Mouse (Mus musculus) forebrain, embryonic 13.5 days (tissue): ENCODE data around the gene Psmc6. TPM values are rescaled to one million over a fixed set of nuclear protein-coding genes. Genes with fewer than 3 reads are reported as not detected.

Source experiments
- ATAC-seq: fragments of 200-750 bp; cut with Nextera tagmentation; 2 replicates; pipeline ENCODE4 v1.8.0; 2017
- H3K27ac ChIP-seq: fragments of 300-500 bp; sonication (generic); 2 replicates; pipeline ENCODE4 v1.5.1; 2015; ENCODE audit warnings: inconsistent platforms, mild to moderate bottlenecking, moderate library complexity
- H3K27me3 ChIP-seq: fragments of 300-500 bp; sonication (generic); 2 replicates; pipeline ENCODE4 v1.6.1; 2015; ENCODE audit warnings: mild to moderate bottlenecking, inconsistent platforms
- H3K36me3 ChIP-seq: fragments of 300-500 bp; sonication (generic); 2 replicates; pipeline ENCODE4 v1.6.1; 2015; ENCODE audit warnings: mild to moderate bottlenecking, inconsistent platforms; ENCODE audit not compliant: poor library complexity, severe bottlenecking
- H3K4me1 ChIP-seq: fragments of 300-500 bp; sonication (generic); 2 replicates; pipeline ENCODE4 v1.6.1; 2015; ENCODE audit warnings: inconsistent platforms
- H3K4me2 ChIP-seq: fragments of 300-500 bp; sonication (generic); 2 replicates; pipeline ENCODE4 v1.6.1; 2015; ENCODE audit warnings: inconsistent platforms, mild to moderate bottlenecking, moderate library complexity
- H3K4me3 ChIP-seq: fragments of 300-500 bp; sonication (generic); 2 replicates; pipeline ENCODE4 v1.5.1; 2015; ENCODE audit warnings: mild to moderate bottlenecking, inconsistent platforms
- H3K9ac ChIP-seq: fragments of 300-500 bp; sonication (generic); 2 replicates; pipeline ENCODE4 v1.6.1; 2015; ENCODE audit warnings: mild to moderate bottlenecking, inconsistent platforms
- H3K9me3 ChIP-seq: fragments of 300-500 bp; sonication (generic); replicated peaks from 2 replicates; pipeline ENCODE4 v1.6.1; 2016; ENCODE audit warnings: inconsistent platforms
- WGBS: fragments of 180-500 bp; shearing (Covaris S2); methylation state at CpG from one replicate; pipeline ENCODE4 v1.1.7; 2015; 5-methylcytosine and 5-hydroxymethylcytosine counted together
- polyA plus RNA-seq: library from polyadenylated mRNA; unstranded; fragments of >200 nt; fragmentation: Nextera tagmentation; extraction: Ambion mirVana; gene quantifications from 2 replicates; pipeline ENCODE4 v1.2.1, GENCODE M21; 2015

Psmc6 gene
- polyA plus RNA-seq, 1 experiment from 2014 or later: 220 TPM

DNA sequence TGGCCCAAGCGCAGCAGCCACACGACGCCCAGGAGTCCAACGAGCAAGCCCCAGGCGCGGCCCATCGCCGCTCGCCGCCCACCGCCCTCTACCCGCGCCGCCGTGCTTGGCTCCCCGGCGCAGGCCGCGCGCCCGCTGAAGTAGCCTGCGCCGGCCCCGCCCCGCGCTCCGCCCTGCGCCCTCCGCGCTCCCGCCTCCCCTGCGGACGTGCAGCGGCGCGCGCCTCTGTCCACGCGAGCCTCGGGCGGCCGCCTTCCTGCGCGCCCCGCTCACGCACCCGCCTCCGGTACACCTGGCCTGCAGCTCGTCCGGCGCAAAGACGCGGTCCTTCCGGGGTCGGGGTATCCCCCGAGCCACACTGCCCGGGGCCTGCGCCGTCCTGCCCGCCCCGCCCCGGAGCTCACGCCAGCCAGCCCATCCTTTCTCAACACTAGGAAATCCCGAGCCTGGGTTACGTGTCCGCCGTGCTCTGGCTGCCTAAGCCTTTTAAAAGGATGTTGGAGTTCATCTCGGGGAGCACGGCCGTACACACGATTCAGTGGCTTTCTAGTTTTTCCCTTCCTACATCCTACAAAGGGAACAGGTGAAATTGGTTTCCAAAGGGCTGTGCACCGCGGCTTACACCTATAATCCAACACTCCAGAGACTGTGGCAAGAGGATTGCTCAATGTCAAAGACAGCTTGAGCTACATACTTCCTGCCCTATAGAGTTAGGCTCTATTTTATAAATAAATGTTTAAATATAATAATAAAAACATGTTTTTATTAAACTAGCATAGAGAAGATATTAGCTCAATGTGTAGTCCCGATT, 11.0 kb upstream of the Psmc6 start, which contains the start of gene Ero1l:
Gene Ero1l (minus strand): TSS at position 346 of the 811 bp plus-strand sequence.
- Histone ChIP-seq H3K36me3 (no peaks in the 10 kb centered on the region), H3K27me3 (0 out of 2 replicates have a peak, but pooled peaks cover 10% of the 10 kb centered on the region), H3K27ac (peak within 1 kb of the TSS; percentile 82), H3K9ac (peak within 1 kb of the TSS; percentile 95), H3K4me1 (peaks cover 21% of the 10 kb centered on the region), H3K4me3 (peak within 1 kb of the TSS; percentile 91), H3K9me3 (no peaks in the 10 kb centered on the region), H3K4me2 (peak within 1 kb of the TSS; percentile 73)
- 2% methylated on average over 54 of the region's 74 CpGs for WGBS
- ATAC-seq: peak; percentile 97

DNA sequence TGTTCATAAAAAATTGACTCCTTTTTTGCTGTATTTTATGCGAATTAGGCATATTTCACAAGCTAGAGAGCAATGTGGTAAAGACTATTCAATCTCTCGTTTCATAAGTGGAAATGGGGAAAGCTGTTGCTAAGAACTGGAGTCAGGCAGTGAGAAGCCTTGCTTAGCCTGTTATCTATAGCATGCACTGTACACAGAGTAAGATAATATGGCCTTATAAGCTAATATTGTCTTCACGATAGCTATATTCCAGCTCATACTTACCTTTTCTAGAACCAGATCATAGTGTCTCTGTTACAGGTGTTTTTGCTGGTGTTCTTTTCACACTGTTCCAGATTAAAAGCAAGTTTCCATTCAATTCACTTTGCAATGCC, 10.4 kb upstream of the Psmc6 start:
- H3K4me3 ChIP-seq: peak overlapping the region; percentile 91; the same call in 1 of the 2 replicates
- no peaks in the 10 kb centered on the region for H3K9me3 ChIP-seq
- WGBS: 70% methylated on average over 3 of the region's 3 CpGs
- ATAC-seq: no peak
- H3K36me3 ChIP-seq: no peaks in the 10 kb centered on the region
- H3K9ac ChIP-seq: no peak overlapping the region
- 0 out of 2 replicates have a peak, but pooled peaks cover 10% of the 10 kb centered on the region for H3K27me3 ChIP-seq
- H3K27ac ChIP-seq: no peak overlapping the region
- peaks cover 21% of the 10 kb centered on the region for H3K4me1 ChIP-seq
- no peak overlapping the region; the same call in 1 of the 2 replicates for H3K4me2 ChIP-seq

DNA sequence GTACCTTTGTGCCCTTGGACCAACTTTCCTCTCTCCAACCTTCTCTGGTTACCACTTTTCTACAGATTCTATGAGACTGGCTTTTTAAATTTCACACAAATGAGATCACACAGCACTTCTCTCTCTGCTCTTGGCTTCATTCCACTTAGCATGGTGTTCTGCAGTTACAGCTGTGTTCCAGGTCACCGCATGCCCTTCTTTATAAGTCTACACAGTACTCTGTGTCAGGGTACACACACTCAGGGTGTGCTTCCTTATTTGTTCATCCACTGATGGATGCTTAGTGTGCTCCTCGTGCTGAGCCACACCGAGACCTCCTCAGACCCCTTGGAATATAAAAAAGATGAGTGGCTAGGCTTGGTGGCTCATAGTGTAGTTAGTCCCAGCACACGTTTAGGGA, 9.5 kb upstream of the Psmc6 start:
- Histone ChIP-seq H3K4me3 (no peak overlapping the region), H3K36me3 (no peaks in the 10 kb centered on the region), H3K27me3 (0 out of 2 replicates have a peak, but pooled peaks cover 10% of the 10 kb centered on the region), H3K27ac (no peak overlapping the region), H3K9ac (no peak overlapping the region), H3K9me3 (no peaks in the 10 kb centered on the region), H3K4me2 (no peak overlapping the region), H3K4me1 (peaks cover 21% of the 10 kb centered on the region)
- 82% methylated on average over 4 of the region's 4 CpGs for WGBS
- ATAC-seq: no peak

DNA sequence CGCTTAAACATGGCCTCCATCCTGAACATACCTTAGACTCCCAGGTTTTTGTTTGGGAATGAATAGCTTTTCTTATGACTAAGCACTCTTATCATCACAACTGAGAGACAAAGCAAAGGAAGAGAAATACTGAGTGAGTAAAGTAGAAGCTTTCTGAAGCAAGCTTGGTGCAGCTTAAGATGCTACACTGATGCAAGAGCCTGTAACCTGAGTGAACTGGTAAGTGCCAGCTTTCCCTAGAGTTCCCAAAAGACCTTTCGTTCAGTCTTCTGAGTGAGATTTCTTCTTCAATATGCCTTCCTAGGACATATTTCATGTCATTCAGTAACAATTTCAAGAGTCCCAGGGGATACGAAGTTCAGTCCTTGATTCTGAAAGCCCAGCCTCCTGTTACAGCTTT, 8.5 kb upstream of the Psmc6 start:
- no peaks in the 10 kb centered on the region for H3K36me3 ChIP-seq
- H3K4me1 ChIP-seq: peaks cover 23% of the 10 kb centered on the region
- WGBS: 82% methylated on average over 3 of the region's 3 CpGs
- H3K9ac ChIP-seq: no peak overlapping the region
- ATAC-seq: no peak
- H3K4me3 ChIP-seq: no peak overlapping the region
- no peak overlapping the region for H3K27ac ChIP-seq
- H3K9me3 ChIP-seq: no peaks in the 10 kb centered on the region
- H3K4me2 ChIP-seq: no peak overlapping the region
- 0 out of 2 replicates have a peak, but pooled peaks cover 10% of the 10 kb centered on the region for H3K27me3 ChIP-seq

DNA sequence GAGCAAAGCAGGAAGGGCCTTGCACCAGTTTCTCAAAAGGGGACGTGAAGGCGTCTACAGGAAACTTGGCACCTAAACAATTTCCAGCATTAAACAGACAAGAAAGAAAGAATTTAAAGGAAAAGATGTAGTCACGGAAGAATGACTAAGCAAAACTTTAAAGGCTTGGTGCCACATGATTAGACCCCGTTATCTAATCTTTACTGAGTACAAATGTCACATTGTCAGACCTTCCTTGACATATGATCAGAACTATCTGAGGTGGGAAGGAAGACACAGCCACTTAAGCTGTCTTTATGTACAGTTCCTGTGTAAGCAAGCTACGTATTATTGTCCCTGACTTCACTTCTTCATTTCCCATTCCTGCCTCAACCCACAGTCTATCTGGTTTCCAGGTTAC, 8.0 kb upstream of the Psmc6 start:
- WGBS: 80% methylated on average over 5 of the region's 5 CpGs
- Histone ChIP-seq H3K4me2 (no peak overlapping the region), H3K27ac (no peak overlapping the region), H3K9ac (no peak overlapping the region), H3K4me3 (no peak overlapping the region), H3K36me3 (no peaks in the 10 kb centered on the region), H3K27me3 (0 out of 2 replicates have a peak, but pooled peaks cover 10% of the 10 kb centered on the region), H3K4me1 (peaks cover 19% of the 10 kb centered on the region), H3K9me3 (no peaks in the 10 kb centered on the region)
- no peak for ATAC-seq

DNA sequence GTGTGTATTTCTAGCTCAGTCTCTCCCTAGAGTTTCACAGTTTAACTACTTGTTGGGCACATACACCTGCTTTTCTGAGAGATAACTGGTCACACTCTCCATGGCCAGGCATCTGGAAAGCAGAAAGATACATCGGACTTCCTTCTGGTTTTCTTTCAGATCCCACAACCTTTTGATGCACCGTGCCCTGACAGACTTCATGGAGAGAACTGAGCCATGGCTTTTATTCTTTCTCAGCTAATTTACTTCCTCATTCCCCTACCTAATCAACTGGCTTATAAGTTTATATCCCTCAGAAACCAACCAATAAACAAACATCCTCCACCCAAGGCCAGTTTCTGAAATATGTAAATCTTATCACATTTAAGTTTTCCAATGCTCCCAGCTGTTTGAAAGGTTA, 7.1 kb upstream of the Psmc6 start:
- Histone ChIP-seq H3K9me3 (no peaks in the 10 kb centered on the region), H3K4me2 (no peak overlapping the region), H3K27me3 (0 out of 2 replicates have a peak, but pooled peaks cover 10% of the 10 kb centered on the region), H3K27ac (no peak overlapping the region), H3K4me1 (peaks cover 12% of the 10 kb centered on the region), H3K4me3 (no peak overlapping the region), H3K9ac (no peak overlapping the region), H3K36me3 (no peaks in the 10 kb centered on the region)
- ATAC-seq: no peak
- 89% methylated on average over 2 of the region's 2 CpGs for whole genome bisulfite sequencing

DNA sequence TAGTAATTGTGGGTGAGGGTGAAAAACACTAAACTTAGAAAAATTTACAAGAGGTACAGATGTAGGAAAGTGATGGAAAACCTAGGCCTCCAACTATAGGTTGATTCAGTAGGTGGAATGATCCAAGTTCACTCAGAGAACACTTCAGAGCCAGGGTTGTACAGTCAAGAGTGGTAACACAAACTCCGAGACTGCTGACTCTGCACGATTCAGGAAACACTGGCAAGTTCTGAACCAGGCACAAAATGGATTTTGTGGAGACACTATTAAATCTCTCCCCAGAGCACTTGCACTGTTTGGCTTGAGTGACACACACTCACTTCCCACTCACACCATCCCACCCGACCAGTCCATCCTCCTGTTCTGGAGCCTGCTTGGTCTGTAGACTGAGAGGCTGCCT, 6.3 kb upstream of the Psmc6 start:
- Histone ChIP-seq H3K36me3 (no peaks in the 10 kb centered on the region), H3K4me1 (peaks cover 10% of the 10 kb centered on the region), H3K4me2 (no peak overlapping the region), H3K4me3 (no peak overlapping the region), H3K27ac (no peak overlapping the region), H3K9me3 (no peaks in the 10 kb centered on the region), H3K9ac (no peak overlapping the region), H3K27me3 (0 out of 2 replicates have a peak, but pooled peaks cover 10% of the 10 kb centered on the region)
- WGBS: 83% methylated on average over 3 of the region's 3 CpGs
- no peak for ATAC-seq

DNA sequence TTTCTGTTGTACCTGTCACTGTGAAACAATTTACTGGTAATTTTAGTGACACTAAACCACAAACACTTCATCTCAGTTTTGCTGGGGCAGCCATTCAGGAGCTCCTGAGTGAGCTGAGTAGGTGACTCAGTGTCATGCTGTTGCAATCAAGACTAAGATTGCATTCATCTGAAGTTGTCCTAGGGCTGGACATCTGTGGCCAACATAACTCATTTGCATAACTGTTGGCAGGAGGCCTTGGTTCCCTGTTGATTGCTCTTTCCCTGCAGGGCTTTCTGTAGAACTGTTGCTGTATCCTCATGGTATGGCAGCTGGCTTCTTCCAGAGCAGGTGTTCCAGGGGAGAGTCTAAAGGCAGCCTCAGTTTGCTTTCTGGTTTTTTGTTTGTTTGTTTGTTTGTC, 4.1 kb upstream of the Psmc6 start:
- H3K4me3 ChIP-seq: no peak overlapping the region
- ATAC-seq: no peak
- 0 out of 2 replicates have a peak, but pooled peaks cover 6% of the 10 kb centered on the region for H3K27me3 ChIP-seq
- peaks cover 10% of the 10 kb centered on the region; the same call in 1 of the 2 replicates for H3K4me1 ChIP-seq
- no peak overlapping the region for H3K27ac ChIP-seq
- no peaks in the 10 kb centered on the region for H3K9me3 ChIP-seq
- no peak overlapping the region for H3K4me2 ChIP-seq
- H3K36me3 ChIP-seq: no peaks in the 10 kb centered on the region
- H3K9ac ChIP-seq: no peak overlapping the region

DNA sequence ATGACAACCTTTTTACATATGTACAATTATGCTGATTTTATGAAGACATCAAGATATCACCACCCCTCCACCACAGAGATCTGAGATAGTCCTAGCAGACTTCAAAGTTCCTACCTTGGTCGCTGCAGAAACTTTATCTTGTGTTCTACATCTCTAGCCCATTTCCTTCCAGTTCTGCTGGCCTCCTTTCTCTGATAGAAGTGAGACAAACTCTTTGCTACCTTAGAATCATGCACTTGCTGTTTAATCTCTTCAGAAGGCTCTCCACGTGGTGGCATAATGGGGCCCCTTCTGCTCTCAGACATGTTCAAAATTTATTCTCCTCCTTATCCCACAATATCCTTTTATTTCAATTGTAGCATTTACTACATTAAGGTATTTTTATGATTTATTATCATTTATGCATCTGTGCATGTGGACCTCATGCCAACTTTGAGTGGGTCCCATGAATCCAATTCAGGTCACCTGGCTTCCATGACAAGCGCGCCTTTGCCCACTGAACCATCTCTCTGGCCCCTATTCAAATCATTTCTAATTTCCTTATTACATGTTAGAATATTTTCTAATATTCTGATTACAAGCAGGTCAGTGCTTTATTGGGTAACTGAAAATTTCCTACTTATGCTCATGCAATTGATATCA, 1.4 kb upstream of the Psmc6 start:
- ATAC-seq: no peak
- no peaks in the 10 kb centered on the region for H3K9me3 ChIP-seq
- H3K4me1 ChIP-seq: peaks cover 19% of the 10 kb centered on the region
- H3K9ac ChIP-seq: no peak overlapping the region
- no peaks in the 10 kb centered on the region for H3K27me3 ChIP-seq
- H3K4me3 ChIP-seq: no peak overlapping the region
- 90% methylated on average over 4 of the region's 4 CpGs for WGBS
- H3K27ac ChIP-seq: no peak overlapping the region
- peaks cover 20% of the 10 kb centered on the region for H3K36me3 ChIP-seq
- H3K4me2 ChIP-seq: no peak overlapping the region

DNA sequence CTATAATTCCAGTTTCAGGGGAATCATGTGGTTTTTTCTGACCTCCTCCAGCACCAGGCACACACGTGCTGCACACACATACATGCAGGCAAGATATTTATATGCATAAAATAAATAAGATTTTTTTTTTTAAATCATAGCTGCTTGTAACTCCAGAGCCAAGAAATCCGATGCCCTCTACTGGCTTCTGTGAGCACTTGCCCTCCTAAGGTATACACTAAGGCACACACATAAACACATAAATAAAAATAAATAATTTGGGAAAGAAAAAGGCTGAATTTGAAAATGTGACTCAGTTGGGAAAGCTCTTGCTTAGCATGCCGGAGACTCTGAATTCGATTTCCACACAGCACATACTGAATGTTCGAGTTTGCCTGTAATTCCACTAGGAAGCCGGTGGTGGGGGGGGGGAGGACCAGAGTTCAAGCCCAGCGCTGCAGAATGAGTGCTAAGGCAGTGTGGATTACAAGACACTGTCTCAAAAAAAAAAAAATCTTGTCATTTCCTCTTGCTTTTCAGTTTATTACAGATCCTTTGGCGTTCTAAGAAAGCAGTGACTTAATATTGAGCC, 485 bp upstream of the Psmc6 start:
- Histone ChIP-seq H3K4me2 (peak overlapping the region; percentile 67), H3K9ac (peak overlapping the region; percentile 37; the same call in 1 of the 2 replicates), H3K9me3 (no peaks in the 10 kb centered on the region), H3K27me3 (no peaks in the 10 kb centered on the region), H3K27ac (peak overlapping the region; percentile 54), H3K4me3 (peak overlapping the region; percentile 94), H3K4me1 (peaks cover 19% of the 10 kb centered on the region), H3K36me3 (peaks cover 26% of the 10 kb centered on the region)
- peak; percentile 19; the same call in 1 of the 2 replicates for ATAC-seq
- 17% methylated on average over 8 of the region's 8 CpGs for WGBS

DNA sequence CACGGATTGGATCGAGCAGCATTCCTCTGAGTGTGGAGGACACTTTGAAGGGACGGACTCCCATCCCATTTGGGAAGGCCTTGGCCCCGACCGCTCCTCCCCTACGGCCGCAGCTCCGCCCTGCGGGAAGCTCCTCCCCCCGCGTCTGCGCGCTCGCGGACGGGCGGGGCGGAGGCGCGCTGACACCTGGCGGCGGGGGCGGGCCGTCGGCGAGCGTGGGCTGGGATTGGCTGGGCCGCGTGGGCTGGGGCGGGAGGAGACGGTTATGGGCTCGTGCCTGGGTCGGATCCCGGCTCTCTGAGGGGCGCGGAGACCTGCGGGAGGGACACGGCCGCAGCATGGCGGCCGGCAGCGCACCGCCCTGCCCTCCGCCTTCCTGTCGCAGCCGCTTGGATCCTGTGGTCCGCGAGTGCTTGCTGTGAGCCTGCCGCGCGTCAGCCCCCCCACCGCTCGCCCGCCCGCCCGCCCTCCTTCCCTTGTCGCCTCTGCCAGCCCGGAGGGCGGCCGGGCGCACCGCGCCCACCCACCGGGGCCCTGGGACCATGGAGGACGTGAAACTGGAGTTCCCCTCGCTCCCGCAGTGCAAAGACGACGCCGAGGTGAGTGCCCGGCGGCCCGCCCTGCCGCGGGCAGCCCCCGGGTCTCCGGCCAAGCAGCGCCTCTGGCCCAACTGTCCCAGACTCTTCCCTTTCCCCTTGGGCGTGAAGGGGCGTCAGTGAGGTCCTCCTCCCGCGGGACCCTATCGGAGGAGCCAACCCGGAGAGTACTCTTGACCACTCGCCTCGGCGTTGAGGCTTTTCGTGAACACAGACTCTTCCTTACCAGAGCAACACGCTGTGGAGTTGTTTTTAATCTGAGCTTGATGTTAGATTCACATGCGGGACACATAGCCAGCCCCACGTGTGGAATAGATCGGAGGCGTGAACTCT, 21.6 kb downstream of the Psmc6 start, which contains the start of gene Styx:
Gene Styx (plus strand): TSS at position 163 of the 929 bp plus-strand sequence.
- under 1% methylated on average over 48 of the region's 93 CpGs for WGBS
- no peaks in the 10 kb centered on the region for H3K27me3 ChIP-seq
- peaks cover 15% of the 10 kb centered on the region for H3K4me1 ChIP-seq
- H3K36me3 ChIP-seq: peaks cover 24% of the 10 kb centered on the region
- H3K9ac ChIP-seq: peak within 1 kb of the TSS; percentile 79
- H3K4me3 ChIP-seq: peak within 1 kb of the TSS; percentile 80
- H3K9me3 ChIP-seq: no peaks in the 10 kb centered on the region
- peak; percentile 99 for ATAC-seq
- peak within 1 kb of the TSS; percentile 73 for H3K4me2 ChIP-seq
- H3K27ac ChIP-seq: peak within 1 kb of the TSS; percentile 61; the same call in 1 of the 2 replicates
